Mouse (Mus musculus) kidney, adult 2 months (tissue): ENCODE results near the gene Zfp217.

Experiments used
- CTCF ChIP-seq: fragments of 200-500 bp; conservative IDR thresholded peaks from 2 replicates; pipeline ENCODE4 v1.5.1; 2011; ENCODE audit warnings: low read depth, mild to moderate bottlenecking, control low read depth, low read length, moderate library complexity, mixed read lengths; ENCODE audit not compliant: insufficient read depth, insufficient read length
- POLR2A ChIP-seq: fragments of 200-500 bp; IDR thresholded peaks from one replicate; pipeline ENCODE4 v1.6.1; 2011; ENCODE audit warnings: low read depth, low read length, control low read depth

DNA sequence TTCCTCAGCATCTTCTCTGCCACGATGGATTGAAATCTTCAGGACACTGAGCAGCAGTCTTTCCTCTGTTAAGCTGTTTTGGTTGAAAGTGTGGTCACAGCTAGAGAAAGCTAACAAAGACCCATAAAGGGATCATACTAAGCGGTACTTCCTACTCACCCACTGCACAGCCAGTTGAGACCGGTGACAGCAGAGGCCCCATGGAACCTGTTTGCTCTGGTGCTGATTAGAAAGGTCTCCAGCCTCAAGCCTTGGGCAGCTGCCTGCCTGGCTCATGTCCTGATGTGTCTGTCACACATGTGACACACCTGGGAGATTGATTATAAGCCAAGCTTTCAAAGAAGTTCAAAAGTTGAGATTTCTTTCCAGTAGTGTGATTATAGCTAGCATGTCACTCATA, 85.5 kb downstream of the Zfp217 start:
- TF ChIP-seq CTCF (no peak), POLR2A (no peak)
